Mouse (Mus musculus) cerebellum, adult 9-10 months (tissue): Measurements from ENCODE around the gene Sgsh.

Experiments used
- DNase-seq: peaks from one replicate; pipeline ENCODE4 v3.0.0; 2022

Sgsh gene

DNA sequence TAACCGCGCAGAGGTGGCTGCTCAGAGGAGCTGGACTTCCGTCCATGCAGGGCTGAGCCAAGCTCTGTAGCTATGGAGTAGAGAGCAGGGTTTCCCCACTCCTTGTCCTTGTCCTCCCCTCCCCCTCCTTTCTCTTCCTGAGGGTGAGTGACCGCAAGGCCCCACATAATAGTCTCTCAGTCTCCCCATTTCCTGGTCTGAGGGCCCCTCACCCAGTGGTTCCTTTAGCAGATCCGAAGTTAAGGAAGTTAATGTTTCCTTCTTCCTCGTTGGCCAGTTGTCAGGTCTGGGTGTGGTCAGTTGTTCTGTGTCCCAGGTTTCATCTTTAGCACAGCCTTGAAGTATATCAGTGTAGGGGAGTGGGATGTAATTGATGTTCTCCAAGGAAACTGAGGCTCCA lies 20.1 kb upstream of the Sgsh start:
- DNase-seq = no peak

DNA sequence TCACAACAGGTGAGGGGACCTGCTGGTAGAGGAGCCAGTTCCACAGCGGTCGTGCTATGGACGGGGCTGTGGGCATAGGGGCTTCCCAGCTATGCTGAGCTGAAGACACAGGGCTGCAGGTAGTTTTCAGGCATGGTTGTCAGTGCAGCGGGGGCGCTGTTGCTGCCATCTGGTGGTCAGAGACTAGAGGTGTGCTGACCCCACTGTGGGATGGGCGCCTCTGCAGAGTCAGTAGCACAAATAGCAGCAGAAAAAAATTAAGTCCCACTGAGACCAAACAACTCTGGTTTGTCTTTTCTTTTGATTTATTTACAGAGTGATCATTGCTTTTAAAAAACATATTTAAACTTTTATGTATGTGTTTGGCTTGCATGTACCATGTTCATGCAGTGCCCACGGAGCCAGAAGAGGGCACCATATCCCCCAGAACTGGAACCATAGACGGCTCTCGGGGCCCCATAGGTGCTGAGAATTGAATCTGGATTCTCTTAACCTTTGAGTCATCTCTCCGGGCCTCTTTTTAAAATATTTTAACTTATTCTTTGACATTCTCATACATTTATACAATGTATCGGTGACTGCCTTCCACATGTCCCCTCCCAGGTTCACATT lies 8.3 kb upstream of the Sgsh start:
- peak; percentile 75 for DNase-seq

DNA sequence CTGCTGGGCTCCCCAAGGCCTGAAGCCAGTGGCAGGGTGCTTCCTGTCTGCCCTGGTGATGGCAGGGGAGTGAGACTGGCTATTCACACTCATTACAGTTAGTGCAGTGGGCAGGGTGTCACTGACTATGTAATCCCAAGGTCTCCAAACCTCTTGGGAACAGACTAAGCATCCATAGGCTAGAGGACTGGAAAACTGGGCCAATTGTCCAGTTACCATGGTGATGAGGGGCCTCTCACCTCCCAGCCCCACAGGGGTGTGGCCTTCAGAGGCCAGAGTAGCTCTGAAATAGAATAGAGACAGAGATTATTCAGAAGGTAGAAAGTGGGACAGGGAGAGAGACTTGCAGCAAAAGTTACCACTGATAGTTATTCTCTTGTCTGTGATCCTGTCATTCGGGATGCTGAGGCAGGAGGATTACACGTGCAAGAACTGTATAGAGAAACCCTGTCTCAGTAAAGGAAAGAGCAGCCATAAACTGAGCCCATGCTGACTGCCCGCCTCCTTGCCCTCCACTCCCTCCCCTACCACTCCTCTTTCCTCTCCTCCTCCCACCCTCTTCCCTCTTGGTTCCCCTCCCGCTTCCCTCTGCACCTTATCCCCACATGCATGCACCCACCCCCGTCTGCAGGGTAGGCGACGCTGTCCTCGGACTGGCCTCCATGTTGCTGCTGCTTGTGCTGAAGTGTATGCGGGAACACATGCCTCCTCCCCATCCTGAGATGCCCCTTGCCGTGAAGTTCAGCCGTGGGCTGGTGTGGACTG lies 7.6 kb upstream of the Sgsh start:
- no peak for DNase-seq

DNA sequence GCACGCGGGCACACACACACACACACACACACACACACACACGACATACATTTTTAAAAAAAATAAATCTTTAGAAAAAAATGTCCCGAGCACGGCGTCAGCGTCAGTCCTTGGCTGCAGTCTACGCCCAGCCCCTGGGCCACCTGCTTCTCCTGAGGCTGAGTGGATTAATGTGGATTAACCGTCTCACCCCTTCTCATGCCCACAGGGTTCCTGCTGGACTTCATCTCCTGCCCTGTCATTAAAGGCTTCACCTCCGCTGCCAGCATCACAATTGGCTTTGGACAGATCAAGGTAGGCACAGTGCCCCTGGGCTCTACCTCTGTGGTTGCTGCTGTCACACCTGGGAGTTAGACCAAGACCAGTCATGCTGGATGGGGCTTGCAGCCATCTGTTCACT lies 3.8 kb upstream of the Sgsh start:
- DNase-seq = no peak

DNA sequence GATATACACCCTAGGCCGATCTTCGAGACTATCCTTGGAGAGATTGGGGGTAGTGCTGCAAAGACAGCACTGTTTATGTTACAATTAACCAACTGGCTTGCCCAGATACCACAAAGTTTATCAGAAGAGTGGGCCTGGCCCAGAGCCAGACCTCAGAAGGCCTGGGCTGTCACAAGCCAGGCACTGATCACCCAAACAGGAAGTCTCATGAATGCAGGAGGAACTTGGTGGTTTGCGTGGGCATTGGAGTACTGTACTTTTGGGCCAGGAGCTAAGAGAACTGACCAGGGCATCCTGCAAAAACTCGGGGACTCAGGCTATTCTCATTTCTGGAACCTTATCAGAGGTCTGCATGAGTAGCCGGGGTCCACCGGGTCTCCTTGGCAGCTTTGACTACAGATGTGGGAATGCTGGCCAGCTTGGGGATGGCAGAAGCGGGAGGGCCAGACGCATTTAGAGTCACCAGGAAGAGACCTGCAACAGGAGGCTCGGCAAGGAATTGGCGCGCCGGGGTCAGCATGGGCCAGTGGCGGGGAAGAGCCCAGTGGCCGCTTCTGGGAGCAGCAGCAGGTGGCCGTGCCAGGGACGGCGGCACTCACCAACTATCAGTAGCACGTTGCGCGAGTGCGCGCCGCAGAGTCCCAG lies 416 bp downstream of the Sgsh start:
- peak; percentile 22 for DNase-seq

DNA sequence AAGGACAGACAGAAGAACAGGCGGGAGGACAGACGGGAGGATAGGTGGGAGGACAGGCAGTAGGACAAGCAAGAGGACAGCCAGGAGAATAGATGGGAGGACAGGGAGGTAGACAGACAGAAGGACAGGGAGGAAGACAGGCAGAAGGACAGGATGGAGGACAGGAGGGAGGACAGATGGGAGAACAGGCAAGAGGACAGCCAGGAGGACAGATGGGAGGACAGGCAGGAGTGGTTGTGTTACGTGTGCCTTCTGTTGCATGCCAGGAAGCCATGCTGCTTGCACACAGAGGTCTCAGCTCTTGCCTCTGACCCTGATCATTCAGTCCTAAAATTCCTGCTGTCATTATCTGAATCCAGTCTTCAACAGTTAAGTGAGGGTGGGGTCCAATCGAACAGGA lies 1.4 kb downstream of the Sgsh start:
- DNase-seq = peak; percentile 55

DNA sequence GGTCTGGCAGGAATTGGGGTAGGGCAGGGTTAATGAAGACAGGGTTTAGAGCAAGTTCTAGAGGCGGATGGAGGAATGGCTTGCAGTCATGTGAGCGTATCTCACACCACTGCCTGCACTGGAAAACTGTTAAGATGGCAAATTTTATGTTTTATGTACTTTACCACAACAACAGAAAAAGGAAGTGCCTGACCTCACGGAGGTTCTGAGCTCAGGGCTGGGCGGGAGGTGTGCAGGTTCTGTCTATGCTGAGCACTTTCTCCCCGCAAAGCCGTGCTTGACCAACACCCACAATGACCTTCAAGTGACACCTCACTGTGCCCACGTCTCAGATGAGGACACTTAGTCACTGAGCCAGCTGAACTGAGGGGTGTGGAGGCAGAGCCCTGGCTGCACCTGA lies 3.2 kb downstream of the Sgsh start:
- DNase-seq = no peak

DNA sequence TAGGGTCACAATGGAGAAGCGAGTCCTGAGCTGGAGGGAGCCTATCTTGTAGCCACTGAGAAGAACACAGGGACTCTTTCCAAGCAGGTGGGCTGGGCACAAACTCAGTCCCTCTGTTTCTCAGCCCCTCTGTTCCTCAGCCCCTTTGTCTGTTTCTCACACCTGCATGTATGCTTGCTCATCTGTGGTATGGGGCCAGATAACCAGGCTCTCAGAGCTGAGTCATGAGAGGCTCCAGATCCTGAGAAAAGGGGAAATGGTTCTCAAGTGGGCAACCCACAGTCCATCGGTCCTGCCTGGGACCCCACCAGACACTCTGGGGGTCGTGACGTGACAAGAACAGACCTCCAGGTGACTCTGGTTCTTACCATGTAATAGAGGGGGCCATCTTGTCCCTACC lies 8.2 kb downstream of the Sgsh start:
- no peak for DNase-seq

DNA sequence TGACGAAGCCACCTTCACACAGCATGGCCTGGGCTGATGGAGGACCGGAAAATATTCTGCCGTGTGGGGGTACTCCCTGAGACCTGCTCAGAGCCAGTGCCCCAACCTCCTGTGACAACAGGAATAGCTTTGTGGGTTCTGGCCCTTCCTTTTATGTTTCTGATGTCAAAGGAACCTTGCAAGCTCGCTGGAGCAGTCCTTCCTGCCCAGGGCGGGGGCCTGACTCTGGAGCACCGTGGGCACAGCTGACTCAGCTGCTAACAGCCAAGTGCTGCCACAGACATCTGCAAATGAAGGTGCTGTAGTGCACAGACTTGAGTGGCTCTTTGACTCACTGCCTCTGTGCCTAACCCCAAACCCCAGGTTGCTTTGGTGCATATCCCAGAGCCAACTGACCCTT lies 10.5 kb downstream of the Sgsh start:
- DNase-seq = no peak

DNA sequence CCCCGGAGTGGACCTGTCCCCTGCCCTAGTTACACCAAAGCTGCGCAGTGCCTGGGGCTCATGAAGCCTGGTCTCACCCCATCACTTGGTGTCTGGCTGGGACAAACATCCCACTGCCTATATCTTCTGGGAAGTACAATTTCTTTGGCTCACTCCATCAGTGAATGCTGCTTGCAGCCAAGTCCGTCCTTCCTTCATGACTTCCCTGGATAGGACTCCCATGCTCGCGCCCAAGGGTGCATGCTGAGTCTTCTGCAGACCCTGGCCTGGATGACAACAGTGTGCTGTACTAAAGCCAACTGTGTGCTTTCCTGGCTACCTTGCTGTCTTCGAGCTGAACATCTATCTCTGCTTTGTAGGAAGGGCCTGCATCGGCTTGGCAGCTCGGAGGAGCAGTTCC lies 11.2 kb downstream of the Sgsh start:
- no peak for DNase-seq

DNA sequence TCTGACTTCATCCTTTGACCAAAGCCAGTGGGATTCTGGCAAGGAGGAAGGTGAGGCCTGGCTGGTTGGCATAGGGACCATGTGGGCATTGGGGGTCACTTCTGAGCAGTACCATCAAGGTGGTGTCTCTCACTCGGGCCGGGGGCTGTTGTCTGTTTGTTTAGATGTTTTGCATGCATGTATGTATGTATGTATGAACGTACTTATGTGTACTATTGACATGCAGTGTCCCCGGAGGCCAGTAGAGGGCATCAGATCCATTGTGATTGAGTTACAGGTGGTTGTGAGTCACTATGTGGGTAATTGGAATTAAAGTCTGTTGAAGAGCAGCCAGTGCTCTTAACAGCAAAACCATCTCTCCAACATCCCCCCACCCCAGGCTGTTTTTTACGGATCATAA lies 15.7 kb downstream of the Sgsh start:
- DNase-seq = peak; percentile 85

DNA sequence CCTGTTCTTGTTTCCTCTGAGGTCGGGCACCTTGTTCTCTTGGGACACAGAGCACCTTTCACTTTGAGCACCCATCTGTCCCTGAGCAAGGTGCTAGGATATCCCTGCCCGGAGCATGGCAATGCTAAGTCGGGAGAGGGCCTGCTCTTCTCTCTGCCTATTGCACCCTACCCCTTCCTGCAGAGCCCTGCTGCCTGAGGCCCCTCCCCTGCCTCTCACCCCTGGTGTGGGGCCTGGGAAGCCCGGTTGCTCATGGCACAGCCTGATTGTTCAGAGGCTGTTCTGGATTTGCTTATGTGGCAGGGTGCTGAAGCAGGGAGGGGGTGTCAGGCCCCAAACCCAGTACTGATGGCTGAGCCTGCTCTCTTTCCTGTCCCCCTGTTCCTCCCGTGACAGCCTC lies 16.2 kb downstream of the Sgsh start:
- no peak for DNase-seq

DNA sequence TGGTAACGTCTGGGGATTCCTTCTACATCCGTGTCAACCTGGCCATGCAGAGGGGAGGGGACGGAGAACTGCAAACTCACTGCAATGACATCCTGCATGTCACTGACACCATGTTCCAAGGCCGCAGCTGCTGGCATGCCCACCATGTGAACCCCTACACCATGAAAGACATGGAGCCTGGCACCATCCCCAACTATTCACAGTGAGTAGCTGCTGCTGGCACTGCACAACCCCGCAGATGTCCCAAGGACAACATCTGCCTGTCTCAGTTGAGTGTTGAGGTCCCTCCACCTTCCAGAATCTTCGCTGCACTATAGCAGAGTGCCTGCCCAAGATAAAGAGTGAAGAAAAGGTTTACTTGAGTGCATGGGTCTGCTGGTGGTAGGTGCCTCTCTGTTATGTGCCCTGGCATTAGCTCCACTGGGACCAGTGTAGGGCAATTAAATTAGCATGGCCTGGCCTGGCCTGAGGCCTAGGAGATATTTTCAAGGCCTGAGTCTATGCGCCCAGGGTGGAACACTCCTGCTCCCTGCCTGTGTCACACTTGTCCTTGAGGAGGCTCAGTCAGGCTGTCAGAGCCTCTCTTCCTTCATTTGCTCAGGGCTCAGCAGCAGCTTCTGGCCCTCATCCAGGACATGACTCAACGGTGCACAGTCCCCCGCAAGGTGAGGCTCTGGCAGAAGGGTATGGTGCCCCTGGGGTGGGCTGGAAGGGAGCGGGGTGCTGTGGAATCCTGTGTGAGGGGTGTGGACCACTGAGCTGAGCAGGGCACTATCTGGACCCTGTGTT lies 16.9 kb downstream of the Sgsh start:
- DNase-seq = no peak

DNA sequence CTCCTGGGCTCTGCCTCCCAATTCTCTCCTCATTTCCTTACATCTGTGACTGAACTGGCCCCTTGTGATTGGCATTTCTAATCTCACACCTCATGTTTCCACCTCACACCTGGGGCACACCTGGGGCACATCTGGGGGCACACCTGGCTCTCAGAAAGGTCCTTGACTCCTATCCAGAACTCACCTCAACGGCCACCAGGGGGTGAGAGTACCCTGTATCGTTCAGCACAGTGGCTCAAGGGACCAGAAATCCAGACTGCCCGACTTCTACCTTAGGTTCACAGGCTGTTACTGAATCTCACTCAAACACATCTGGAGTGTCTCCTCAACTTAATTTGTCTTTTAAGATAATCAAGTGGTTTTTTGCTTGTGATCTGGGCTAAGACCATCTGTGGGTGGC lies 23.4 kb downstream of the Sgsh start:
- DNase-seq = no peak

DNA sequence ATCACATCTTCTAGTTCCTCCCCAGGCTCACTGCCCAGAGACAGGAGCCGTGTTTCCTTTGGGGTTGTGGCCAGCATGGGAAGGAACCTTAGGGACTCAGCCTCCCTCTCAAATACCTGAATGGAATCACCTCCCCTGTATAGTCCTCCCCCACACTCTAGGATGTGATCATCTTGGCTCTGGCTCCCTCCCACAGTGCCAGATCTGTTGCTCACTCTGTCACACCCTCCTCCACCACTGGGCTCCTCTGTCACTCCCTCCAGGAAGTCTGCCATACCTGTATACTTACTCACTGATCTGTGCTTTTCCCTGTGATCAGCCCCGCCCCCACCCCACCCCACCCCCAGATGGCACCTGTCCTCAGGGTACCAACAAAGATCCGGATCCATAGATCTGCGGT lies 24.7 kb downstream of the Sgsh start:
- DNase-seq = no peak

DNA sequence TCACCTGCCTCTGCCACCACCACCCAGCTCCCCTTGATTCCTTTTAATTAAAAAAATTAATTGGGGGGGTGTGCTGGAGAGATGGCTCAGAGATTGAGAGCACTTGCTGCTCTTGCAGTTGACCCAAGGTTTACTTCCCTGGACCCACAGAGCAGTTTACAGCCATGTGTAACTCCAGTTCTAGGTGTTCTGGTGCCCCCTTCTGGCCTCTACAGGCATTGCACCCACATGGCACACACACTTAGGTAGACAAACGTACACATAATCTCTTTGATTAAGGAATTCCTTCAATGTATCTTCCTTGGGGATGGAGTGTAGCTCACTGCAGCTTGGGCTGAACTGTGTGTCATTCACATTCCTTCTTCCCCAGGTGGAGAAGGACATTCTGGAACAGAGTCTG lies 30.3 kb downstream of the Sgsh start:
- no peak for DNase-seq

DNA sequence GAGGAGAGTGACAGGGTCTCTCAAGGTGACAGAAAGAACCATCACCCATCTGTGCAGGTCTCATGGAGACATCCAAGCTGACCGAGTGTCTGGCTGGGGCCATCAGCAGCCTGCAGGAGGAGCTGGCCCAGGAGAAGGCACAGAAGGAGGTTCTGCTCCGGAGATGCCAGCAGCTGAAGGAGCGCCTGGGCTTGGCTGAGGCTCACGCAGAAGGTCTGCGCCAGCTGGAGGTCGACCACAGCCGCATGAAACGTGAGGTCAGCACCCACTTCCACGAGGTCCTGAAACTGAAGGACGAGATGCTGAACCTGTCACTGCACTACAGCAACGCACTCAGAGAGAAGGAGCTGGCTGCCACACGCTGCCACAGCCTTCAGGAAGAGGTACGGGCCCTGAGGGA lies 32.8 kb downstream of the Sgsh start:
- no peak for DNase-seq

DNA sequence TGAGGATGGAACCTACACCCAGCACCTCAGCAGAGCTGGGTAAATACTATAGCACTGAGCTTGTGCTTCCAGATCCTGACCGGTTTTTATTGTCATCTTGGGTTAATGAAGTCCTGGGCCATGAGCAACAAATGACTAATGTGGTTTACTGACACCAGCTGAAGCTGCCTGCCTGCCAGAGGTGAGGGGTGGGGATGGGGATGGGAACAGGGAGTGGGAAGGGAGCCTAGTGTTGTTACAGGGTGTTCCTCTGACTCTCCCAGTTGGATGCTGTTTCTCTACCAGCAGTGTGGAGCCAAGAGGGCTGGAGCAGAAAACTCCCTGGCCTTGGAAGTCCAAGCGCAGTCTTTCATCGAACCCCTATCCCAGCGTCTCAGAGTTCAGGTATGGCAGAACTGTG lies 38.6 kb downstream of the Sgsh start:
- no peak for DNase-seq

DNA sequence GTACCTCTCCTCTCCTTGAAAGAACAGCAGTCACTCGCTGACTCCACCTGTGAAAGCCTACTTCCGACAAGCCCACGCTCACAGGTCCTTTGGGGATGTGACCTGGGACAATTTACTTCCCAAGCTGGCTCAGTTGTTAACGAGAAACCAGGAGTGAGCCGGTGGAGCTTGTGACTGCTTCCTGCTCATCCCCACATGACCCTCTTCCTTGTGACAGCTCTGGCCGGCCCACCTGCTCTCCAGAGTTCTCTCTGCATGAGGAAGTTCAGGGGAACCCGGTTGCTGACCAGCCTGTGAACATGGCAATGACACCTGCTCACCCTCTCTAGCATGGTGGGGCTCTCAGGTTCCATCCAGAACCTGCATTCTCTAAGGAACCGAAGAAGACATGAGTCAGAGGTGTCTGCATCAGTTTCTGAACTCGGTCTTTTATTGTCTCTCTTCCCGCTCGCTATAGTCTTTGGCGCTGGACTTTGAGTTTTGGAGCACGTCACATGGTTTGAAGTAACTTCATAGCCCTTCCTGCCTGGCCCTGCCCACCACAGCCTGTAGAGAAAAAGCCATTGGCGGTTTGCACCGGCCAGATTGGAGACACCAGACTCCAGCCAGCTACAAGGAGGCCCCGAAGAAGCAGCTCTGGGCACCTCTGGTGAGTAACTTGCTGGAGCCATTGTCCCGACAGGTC lies 40.9 kb downstream of the Sgsh start:
- no peak for DNase-seq

DNA sequence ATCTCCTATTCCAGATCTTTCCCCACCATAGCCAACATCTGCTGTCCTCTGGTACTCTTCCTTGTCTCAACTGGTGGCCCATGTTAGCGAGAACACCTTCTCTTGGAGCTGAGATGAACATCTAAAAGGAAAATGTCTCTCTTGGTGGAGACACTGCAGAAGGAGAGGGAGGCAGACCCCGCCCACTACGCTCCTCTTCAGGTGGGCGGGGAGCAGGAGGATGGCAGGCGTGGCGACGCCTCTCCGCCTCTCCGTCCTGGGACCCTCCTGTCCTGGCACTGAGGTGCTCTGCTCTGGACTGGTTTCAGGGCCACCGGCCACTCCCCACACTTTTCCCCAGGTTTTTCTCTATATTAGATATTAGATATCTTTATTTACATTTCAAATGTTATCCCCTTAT lies 44.7 kb downstream of the Sgsh start:
- DNase-seq = no peak

DNA sequence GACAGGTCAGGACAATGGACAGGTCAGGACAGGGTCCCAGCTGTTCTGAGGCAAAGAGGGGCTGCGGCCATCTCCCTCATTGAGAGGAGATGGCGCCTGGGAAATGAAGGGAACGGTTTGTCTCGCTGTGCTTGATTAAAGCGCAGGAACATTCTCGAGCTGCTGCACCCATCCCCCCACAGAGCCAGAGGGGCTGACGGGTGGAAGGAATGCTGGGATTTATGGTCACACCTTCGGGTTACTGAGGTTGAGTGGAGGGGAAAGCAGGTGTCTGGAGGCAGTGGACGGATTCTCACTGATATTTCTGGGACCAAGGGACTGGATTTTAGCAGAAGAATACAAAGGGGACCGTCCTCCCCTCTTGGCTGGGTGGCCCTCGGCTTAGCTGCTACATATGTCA lies 47.4 kb downstream of the Sgsh start:
- DNase-seq = no peak

DNA sequence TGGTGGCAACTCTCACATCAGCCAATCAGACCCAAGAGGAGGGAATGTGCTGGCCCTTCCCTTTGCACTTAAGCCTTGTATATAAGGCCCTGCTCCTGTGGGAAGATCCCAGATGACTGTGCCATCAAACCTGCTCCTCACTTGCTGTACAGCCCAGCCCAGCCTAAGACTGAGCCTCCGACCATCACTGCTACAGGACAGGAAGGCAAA lies 47.8 kb downstream of the Sgsh start, which contains the start of gene Card14:
TSS of gene Card14 (plus strand) at position 111 of the 210 bp plus-strand sequence.
- DNase-seq = no peak
